Mouse (Mus musculus) embryonic facial prominence, embryonic 13.5 days (tissue): Measurements from ENCODE around the gene Hint1. TPM values are rescaled to one million over a fixed set of nuclear protein-coding genes. Genes with fewer than 3 reads are reported as not detected.
"Not testable (repeated sequence)": the region's sequence is repeated elsewhere in the genome, so short reads cannot be mapped to it uniquely, and the experiment has no call there.

Experiments used
- ATAC-seq: fragments of 200-750 bp; cut with Nextera tagmentation; 2 replicates; pipeline ENCODE4 v1.8.0; 2017; ENCODE audit warnings: low read depth; ENCODE audit not compliant: insufficient number of reproducible peaks, insufficient read depth, low FRiP score, low TSS enrichment
- H3K27ac ChIP-seq: fragments of 300-500 bp; sonication (generic); 2 replicates; pipeline ENCODE4 v1.5.1; 2015; ENCODE audit warnings: moderate library complexity, mild to moderate bottlenecking, inconsistent platforms
- H3K27me3 ChIP-seq: fragments of 300-500 bp; sonication (generic); 2 replicates; pipeline ENCODE4 v1.6.1; 2015; ENCODE audit warnings: mild to moderate bottlenecking, inconsistent platforms
- H3K36me3 ChIP-seq: fragments of 300-500 bp; sonication (generic); 2 replicates; pipeline ENCODE4 v1.6.1; 2015; ENCODE audit warnings: mild to moderate bottlenecking, inconsistent platforms
- H3K4me1 ChIP-seq: fragments of 300-500 bp; sonication (generic); 2 replicates; pipeline ENCODE4 v1.6.1; 2015; ENCODE audit warnings: inconsistent platforms
- H3K4me2 ChIP-seq: fragments of 300-500 bp; sonication (generic); 2 replicates; pipeline ENCODE4 v1.6.1; 2015; ENCODE audit warnings: moderate library complexity, mild to moderate bottlenecking, inconsistent platforms
- H3K4me3 ChIP-seq: fragments of 300-500 bp; sonication (generic); 2 replicates; pipeline ENCODE4 v1.5.1; 2015; ENCODE audit warnings: mild to moderate bottlenecking, inconsistent platforms
- H3K9ac ChIP-seq: fragments of 300-500 bp; sonication (generic); 2 replicates; pipeline ENCODE4 v1.6.1; 2015; ENCODE audit warnings: mild to moderate bottlenecking, inconsistent platforms
- H3K9me3 ChIP-seq: fragments of 300-500 bp; sonication (generic); 2 replicates; pipeline ENCODE4 v1.6.1; 2016; ENCODE audit warnings: inconsistent platforms
- WGBS: fragments of 180-500 bp; shearing (Covaris S2); methylation state at CpG from one replicate; pipeline ENCODE4 v1.1.7; 2015; ENCODE audit warnings: mixed read lengths; 5-methylcytosine and 5-hydroxymethylcytosine counted together
- polyA plus RNA-seq: library from polyadenylated mRNA; unstranded; fragments of >200 nt; fragmentation: Nextera tagmentation; extraction: Ambion mirVana; gene quantifications from 2 replicates; pipeline ENCODE4 v1.2.1, GENCODE M21; 2015

Gene Hint1
- polyA plus RNA-seq, 1 experiment from 2014 or later: 670 TPM

DNA sequence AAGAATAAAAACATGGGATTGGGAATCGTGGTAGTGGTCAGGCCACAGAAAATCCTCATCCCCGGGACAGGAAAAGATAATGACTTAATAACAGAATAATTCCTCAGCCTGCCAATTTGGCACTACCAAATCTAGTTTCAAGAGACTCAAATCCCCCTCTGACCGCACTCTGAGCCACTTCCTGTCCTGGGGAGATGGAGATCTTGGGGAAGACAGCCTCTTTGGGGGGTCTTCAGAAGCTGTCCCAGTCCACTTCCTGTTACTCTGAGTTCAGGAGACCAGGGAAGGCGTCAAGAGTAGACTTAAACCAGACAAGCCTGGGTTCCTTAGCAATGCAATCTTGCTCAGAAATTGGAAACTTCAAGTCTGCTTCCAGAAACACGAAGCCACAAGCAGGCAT, 21.2 kb upstream of the Hint1 start:
- no peaks in the 10 kb centered on the region for H3K27me3 ChIP-seq
- H3K27ac ChIP-seq: no peak overlapping the region
- H3K36me3 ChIP-seq: no peaks in the 10 kb centered on the region
- no peaks in the 10 kb centered on the region for H3K9me3 ChIP-seq
- no peak for ATAC-seq
- H3K4me2 ChIP-seq: no peak overlapping the region
- H3K9ac ChIP-seq: no peak overlapping the region
- WGBS: 70% methylated on average over 5 of the region's 5 CpGs
- H3K4me1 ChIP-seq: 0 out of 2 replicates have a peak, but pooled peaks cover 3% of the 10 kb centered on the region
- H3K4me3 ChIP-seq: no peak overlapping the region

DNA sequence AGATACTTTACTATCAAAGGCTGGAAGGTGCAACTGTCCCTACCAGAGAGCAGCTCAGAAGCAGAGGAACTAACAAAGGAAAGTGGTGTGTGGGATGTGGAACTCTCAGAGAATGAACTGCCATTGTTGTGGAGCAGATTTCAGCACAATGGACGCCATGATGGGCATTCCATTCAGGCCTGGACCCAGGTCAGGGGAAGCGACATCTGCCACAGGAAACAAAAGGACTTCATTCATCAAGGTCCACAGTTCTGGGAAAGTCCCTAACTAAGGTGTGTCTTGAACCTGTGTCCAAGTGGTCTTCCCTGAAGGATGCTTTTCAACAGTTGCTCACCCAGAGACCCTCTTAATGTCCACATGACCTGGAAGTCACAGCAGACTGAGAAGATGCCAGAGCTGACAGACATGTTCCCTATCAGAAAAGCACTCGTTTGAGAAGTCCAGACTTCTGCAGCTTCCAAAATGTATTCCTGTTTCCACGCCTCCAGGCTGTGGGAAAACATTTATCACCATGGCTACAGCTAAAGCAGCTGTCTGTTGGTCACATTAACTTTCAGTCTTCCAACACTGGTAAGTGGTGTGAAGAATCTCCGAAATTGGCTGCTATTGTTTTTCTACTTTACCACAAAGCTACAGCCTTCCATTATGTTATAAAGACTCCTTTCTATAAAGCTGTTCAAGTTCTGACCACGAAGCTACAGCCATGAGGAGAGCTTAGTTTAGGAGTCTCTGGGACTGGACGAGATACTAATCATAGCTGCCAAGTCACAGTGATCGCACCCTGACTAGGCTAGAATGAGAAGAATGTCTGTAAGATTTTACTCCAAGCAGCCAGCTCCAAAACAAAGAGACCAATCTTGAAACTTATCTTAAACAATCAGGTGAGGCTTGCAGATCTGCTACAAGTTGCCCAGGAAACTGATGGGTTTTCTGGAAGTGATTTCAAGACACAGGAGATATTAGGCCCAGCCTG, 20.4 kb upstream of the Hint1 start:
- H3K9me3 ChIP-seq: no peaks in the 10 kb centered on the region
- no peak overlapping the region for H3K4me2 ChIP-seq
- H3K4me3 ChIP-seq: no peak overlapping the region
- no peak overlapping the region for H3K27ac ChIP-seq
- no peaks in the 10 kb centered on the region for H3K36me3 ChIP-seq
- 0 out of 2 replicates have a peak, but pooled peaks cover 3% of the 10 kb centered on the region for H3K4me1 ChIP-seq
- no peaks in the 10 kb centered on the region for H3K27me3 ChIP-seq
- no peak overlapping the region for H3K9ac ChIP-seq
- ATAC-seq: no peak
- WGBS: 55% methylated on average over 8 of the region's 8 CpGs

DNA sequence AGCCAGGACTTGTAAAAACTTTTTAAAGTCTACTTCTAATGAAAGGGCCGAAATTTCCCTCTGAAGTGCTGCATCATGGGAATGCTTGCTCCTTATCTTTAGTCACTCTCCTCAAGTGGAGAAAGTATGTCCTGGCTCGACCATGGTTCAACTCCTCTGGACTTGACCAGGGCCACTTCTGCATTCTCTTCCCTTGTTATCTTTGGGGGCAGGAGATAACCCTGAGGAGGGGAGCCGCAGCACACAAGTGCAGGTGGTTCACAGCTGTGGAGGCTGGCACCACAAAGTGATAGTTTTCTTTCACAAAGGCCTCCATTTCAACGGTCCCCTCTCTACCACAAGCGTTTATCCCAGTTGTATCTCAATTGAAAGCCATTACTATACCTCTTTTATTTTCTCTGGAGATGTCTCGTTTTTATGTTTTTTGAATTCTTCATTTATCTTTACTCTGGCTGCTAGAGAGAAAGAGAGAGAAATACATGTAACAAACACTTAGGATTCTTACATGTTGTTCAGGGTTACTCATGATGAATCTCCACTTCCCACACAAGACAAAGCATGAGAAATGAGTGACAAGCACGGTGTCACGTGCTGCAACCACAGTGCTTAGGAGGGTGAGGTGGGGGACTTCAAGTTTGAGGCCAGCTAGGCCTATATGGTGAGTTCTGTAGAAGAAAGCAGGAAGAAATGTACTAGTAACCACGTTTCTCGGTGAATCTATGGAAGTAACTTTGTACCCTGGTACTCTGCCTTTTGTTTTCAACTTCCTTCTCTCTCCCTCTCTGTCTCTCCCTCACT, 16.0 kb upstream of the Hint1 start:
- Histone ChIP-seq H3K9me3 (no peaks in the 10 kb centered on the region), H3K36me3 (no peaks in the 10 kb centered on the region), H3K4me2 (no peak overlapping the region), H3K4me3 (no peak overlapping the region), H3K9ac (no peak overlapping the region), H3K4me1 (0 out of 2 replicates have a peak, but pooled peaks cover 3% of the 10 kb centered on the region), H3K27me3 (no peaks in the 10 kb centered on the region), H3K27ac (no peak overlapping the region)
- 88% methylated on average over 10 of the region's 10 CpGs for WGBS
- ATAC-seq: no peak

DNA sequence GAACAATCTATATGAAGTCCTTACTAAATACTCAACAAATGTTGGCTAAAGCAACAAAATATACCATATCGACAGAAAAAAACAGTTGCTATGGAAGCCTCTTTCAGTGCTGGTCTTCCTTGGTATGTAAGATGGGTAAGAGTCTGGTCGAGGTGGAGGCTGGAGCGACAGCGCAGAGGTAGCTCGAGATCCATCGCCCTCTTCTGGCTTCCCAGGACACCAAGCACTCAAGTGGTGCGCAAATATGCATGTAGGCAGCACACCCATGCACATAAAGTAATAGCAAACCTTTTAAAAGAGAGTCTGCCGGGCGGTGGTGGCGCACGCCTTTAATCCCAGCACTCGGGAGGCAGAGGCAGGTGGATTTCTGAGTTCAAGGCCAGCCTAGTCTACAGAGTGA, 14.5 kb upstream of the Hint1 start:
- Histone ChIP-seq H3K36me3 (no peaks in the 10 kb centered on the region), H3K27ac (no peak overlapping the region), H3K9me3 (no peaks in the 10 kb centered on the region), H3K9ac (no peak overlapping the region), H3K4me2 (no peak overlapping the region), H3K4me1 (no peaks in the 10 kb centered on the region), H3K27me3 (no peaks in the 10 kb centered on the region), H3K4me3 (no peak overlapping the region)
- ATAC-seq: no peak
- WGBS: 93% methylated on average over 12 of the region's 12 CpGs

DNA sequence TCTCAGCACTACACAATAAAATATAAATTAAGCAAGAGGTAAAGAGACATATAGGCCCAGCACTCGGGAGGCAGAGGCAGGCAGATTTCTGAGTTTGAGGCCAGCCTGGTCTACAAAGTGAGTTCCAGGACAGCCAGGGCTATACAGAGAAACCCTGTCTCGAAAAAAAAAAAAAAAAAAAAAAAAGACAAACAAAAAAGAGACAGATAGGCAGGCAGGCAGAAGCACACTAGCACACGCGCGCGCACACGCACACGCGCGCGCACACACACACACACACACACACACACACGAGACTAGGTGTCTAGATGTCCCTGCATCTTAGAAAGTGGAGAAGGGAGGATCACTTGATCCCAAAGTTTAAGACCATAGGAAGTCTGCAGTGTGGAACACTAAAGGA, 7.3 kb upstream of the Hint1 start:
- not testable (repeated sequence) for ATAC-seq, H3K4me2 ChIP-seq, H3K9me3 ChIP-seq, H3K27ac ChIP-seq, H3K36me3 ChIP-seq, H3K27me3 ChIP-seq, H3K9ac ChIP-seq, H3K4me3 ChIP-seq, H3K4me1 ChIP-seq
- WGBS: 92% methylated on average over 12 of the region's 12 CpGs

DNA sequence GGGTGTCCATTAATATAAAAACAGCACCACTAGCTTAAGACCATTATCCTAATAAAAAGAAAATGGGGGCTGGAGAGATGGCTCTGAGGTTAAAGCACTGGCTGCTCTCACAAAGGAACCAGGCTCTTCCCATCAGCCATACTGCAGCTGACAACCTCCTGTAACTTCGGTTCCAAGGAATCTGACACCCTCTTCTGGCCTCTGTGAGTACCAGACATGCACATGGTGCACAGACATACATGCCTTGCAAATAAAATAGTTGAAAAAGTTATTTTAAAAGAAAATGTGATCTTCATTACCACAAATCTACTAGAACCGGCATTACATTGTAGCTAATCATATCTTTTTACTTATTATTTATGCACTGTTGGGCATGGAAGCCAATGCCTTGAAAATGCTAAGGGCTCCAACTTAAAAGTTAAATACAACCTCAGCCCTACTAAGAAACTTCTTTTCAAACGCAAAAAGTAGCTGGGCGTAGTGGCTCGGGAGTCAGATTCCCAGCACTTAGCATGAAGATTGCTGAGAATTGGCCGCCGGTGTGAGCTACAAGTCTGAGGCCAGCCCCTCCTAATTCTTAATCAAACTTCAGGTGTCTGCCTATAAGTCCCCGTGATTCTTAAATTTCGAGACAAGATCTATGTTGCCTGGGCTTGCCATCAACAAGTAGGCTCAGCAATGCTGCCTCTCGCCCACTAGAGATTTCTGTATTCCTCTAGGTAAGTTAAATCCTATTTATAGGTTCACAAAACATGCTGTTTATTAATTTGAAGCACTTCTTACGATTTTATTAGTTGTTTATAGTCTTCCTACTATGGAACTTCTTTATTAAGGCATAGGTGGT, 6.6 kb upstream of the Hint1 start:
- H3K9me3 ChIP-seq: no peaks in the 10 kb centered on the region
- H3K27ac ChIP-seq: peak overlapping the region; percentile 55
- ATAC-seq: no peak
- peak overlapping the region; percentile 87 for H3K4me2 ChIP-seq
- WGBS: 14% methylated on average over 11 of the region's 11 CpGs
- 0 out of 2 replicates have a peak, but pooled peaks cover 4% of the 10 kb centered on the region for H3K4me1 ChIP-seq
- no peaks in the 10 kb centered on the region for H3K27me3 ChIP-seq
- peak overlapping the region; percentile 74 for H3K4me3 ChIP-seq
- peak overlapping the region; percentile 82 for H3K9ac ChIP-seq
- H3K36me3 ChIP-seq: no peaks in the 10 kb centered on the region

DNA sequence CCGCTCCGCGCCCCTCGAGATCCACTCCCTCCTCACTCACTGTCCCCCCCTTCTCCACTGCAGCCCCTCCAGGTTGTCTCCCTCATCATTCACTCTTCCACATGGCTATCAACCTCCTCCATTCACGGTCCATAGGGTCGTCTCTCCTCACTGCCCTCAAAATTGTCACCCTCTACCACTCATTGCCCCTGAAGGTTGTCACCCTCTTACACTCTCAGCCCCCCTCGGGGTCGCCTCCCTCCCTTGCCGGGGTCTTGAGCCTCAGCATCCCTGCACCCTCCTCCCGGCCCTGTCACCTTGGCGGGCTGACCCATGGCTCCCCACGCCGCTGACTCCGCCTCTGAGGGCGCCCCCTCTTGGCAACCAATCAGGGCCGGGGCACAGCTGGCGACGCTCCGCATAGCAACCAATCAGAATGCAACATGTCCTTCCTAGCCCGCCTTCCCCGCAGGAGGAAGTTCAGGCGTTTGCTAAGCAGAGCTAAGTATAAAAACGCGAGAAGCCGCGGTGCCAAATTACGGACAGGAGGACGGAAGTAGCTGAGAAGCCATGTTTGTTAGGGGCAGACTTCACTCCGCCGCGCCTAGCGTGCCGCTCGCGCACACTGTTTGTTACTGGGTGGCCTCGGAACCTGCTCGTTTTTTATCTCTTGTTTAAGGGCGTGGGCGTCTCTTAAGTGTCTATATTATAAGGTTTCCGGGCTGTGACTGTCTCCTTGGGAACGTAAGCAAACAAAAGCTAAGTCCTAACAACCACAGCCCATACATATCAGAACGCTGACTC, 5.7 kb upstream of the Hint1 start, which contains the start of gene Lyrm7:
Gene Lyrm7 (minus strand): TSS at position 661 of the 783 bp plus-strand sequence.
- Histone ChIP-seq H3K9ac (peak within 1 kb of the TSS; percentile 82), H3K4me1 (0 out of 2 replicates have a peak, but pooled peaks cover 4% of the 10 kb centered on the region), H3K4me3 (peak within 1 kb of the TSS; percentile 74), H3K4me2 (peak within 1 kb of the TSS; percentile 87), H3K27me3 (no peaks in the 10 kb centered on the region), H3K36me3 (no peaks in the 10 kb centered on the region), H3K9me3 (no peaks in the 10 kb centered on the region), H3K27ac (peak within 1 kb of the TSS; percentile 85)
- under 1% methylated on average over 42 of the region's 42 CpGs for WGBS
- ATAC-seq: peak; percentile 95

DNA sequence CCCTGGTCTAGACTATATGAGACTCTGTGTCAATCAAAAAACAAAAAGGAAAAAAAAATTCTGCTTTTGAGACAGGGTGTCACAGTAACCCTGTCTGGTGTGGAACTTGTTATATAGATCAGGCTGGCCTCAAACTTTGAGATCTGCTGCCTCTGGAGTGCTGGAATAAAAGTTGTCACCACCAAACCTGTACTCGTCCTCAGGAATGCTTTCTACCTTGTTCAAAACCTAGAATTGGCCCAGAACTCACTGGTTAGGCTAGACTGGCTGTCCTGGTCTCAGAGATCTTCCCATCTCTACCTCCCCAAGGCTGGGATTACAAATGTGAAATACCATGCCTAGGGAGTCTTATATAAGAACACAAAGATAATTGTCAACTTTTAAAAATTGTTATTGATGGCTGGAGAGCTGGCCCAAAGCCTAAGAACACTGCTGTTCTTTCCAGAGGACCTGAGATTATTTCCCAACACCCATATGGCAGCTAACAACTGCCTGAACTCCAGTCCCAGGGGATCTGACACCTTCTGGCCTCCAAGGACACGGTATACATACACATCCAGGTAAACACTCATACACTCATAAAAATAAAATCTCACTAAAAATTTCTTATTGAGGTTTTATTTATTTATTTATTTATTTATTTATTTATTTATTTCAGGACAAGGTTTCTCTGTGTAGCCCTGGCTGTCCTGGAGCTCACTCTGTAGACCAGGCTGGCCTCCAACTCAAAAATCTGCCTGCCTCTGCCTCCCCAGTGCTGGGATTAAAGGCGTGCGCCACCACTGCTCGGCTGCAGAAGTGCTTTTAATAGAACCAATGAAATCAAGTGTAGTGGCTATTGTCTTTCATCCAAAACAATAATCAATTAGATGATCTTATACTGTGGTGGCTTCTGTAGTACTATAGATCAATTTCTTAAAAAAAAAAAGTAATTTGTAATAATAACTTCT, 4.4 kb upstream of the Hint1 start:
- Histone ChIP-seq H3K9me3 (no peaks in the 10 kb centered on the region), H3K4me1 (0 out of 2 replicates have a peak, but pooled peaks cover 4% of the 10 kb centered on the region), H3K27me3 (no peaks in the 10 kb centered on the region), H3K27ac (no peak overlapping the region), H3K36me3 (no peaks in the 10 kb centered on the region), H3K9ac (no peak overlapping the region), H3K4me3 (peak overlapping the region; percentile 74; the same call in 1 of the 2 replicates), H3K4me2 (peak overlapping the region; percentile 87; the same call in 1 of the 2 replicates)
- ATAC-seq: no peak
- 89% methylated on average over 5 of the region's 5 CpGs for WGBS

DNA sequence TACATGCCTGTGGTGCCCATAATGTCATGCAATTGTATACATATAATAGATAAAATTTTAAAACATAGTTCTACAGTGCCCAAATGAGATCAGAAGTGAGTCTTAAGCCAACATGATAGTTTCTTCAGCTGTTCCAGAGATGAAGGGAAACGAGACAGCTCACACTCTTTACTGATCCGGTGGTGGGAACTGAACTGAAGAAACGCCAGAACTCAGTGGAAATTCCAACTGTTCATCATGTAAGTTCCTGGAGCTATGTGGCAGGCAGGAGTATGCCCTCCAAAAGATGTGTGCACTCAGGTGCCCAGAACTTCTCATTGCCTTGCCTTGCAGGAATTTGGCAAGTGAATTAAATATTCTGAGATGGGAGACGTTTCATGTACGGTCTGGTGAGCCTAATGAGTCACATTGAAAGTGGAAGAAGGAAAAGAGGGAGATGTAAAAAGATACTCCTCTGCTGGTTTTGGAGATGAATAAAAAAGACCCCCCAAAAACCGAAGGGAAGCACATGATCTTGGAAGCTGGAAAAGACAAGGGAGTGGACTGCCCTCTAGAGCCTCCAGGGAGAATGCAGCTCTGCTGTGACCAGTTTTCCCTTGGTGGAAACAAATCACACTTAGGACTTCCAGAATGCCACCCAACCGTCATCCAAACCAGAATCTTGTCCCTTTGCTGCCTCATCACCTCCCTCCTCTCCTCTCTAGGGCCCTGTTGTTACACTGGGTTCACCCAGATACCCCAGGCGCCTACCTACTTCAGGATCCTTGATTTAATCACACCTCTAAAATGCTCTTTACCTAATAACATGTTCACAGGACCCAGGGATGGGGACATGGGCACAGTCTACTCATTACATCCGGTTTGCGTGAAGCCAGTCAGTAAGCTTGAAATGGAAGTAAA, 3.3 kb upstream of the Hint1 start:
- ATAC-seq: no peak
- no peak overlapping the region for H3K27ac ChIP-seq
- no peak overlapping the region for H3K4me2 ChIP-seq
- H3K9me3 ChIP-seq: no peaks in the 10 kb centered on the region
- no peak overlapping the region for H3K4me3 ChIP-seq
- peaks cover 10% of the 10 kb centered on the region for H3K4me1 ChIP-seq
- 43% methylated on average over 10 of the region's 10 CpGs for WGBS
- no peak overlapping the region for H3K9ac ChIP-seq
- no peaks in the 10 kb centered on the region for H3K36me3 ChIP-seq
- no peaks in the 10 kb centered on the region for H3K27me3 ChIP-seq
